Mouse (Mus musculus): ENCODE measurements around the gene Polrmt. TPM values are rescaled to one million over a fixed set of nuclear protein-coding genes. Genes with fewer than 3 reads are reported as not detected.
A peak's percentile ranks its signal among the peaks of the same experiment; 100 is the strongest.

Polrmt gene
- polyA plus RNA-seq, 1 experiment from 2014 or later, result 32.5 TPM

- ATAC-seq (ENCODE audit: low read depth), result no peak
- no peak overlapping the region for H3K4me2 ChIP-seq (ENCODE audit: low read depth, low read length)
- peaks cover 12% of the 10 kb centered on the region; the same call in 1 of the 2 replicates for H3K4me1 ChIP-seq (ENCODE audit: control insufficient read depth, insufficient read depth, low read length)
- DNase-seq (ENCODE audit: low spot score), result no peak
- 96% methylated on average over 6 of the region's 6 CpGs for WGBS
- no peak overlapping the region for H3K4me3 ChIP-seq (ENCODE audit: low read depth, low read length)
- no peak overlapping the region for H3K27ac ChIP-seq (replicated peaks; ENCODE audit: low read depth, low read length)
- H3K36me3 ChIP-seq (ENCODE audit: control insufficient read depth, insufficient read depth, low read length), result no peaks in the 10 kb centered on the region
- H3K9me3 ChIP-seq (ENCODE audit: control insufficient read depth, low read length), result no peaks in the 10 kb centered on the region
- no peaks in the 10 kb centered on the region for H3K27me3 ChIP-seq (replicated peaks; ENCODE audit: control insufficient read depth, insufficient read depth, low read length)
- no peak overlapping the region for H3K9ac ChIP-seq (ENCODE audit: low read depth, low read length)
These were observed 47.9 kb downstream of the Polrmt start for GRCm38 (mm10) chr10:79698459-79698858.

DNA sequence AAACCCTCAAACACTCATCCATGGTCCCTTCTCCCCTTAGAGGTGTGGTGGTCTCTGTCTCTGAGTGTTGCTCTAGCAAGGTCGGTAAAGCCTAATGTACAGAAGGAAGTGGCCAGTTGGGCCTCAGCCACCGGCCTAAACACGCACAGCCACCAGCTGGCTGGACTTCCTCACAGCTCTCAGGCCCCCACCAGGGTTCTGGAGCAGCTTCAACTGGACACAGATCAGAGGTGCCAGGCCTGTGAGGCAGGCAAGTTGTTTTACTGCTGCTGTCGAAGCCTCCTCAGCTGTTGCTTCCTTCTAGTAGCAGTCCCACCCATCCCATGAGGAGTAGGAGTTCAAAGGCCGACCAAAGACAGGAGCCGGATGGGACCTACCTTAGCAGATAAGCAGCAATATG, 48.5 kb downstream of the Polrmt start:
- Histone ChIP-seq H3K9me3 (ENCODE audit: control insufficient read depth, low read length) (no peaks in the 10 kb centered on the region), H3K9ac (ENCODE audit: low read depth, low read length) (no peak overlapping the region), H3K4me3 (ENCODE audit: low read depth, low read length) (no peak overlapping the region), H3K4me2 (ENCODE audit: low read depth, low read length) (no peak overlapping the region), H3K27ac (replicated peaks; ENCODE audit: low read depth, low read length) (no peak overlapping the region), H3K36me3 (ENCODE audit: control insufficient read depth, insufficient read depth, low read length) (no peaks in the 10 kb centered on the region), H3K4me1 (ENCODE audit: control insufficient read depth, insufficient read depth, low read length) (peaks cover 12% of the 10 kb centered on the region; the same call in 1 of the 2 replicates), H3K27me3 (replicated peaks; ENCODE audit: control insufficient read depth, insufficient read depth, low read length) (no peaks in the 10 kb centered on the region)
- ATAC-seq (ENCODE audit: low read depth) (no peak), DNase-seq (ENCODE audit: low spot score) (no peak)
- WGBS, result 70% methylated on average over 6 of the region's 6 CpGs

DNA sequence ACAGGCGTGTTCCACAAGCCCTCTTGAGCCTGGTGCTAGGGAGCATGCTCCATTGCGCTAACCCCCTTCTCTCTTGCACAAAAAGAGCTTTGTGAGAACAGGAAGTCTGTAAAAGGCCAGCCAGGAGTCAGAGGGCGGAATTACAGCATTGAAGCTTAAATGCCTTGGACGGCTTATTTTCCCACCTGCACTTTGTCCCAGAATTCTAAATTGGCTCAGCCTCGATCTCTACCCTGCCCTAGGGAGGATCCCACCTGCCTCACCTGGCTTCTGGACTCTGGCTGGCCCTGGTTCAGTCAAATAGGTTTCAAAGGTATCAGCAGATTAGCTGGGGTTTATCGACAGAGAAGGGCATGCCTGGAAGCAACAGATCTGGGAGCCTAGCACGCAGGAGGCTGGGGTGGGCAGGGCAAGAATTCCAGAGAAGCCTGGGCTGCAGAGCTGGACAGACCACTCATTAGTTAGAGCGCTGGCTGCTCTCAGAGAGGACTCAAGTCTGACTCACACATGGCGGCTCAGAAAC, 50.2 kb downstream of the Polrmt start:
- Histone ChIP-seq H3K9ac (ENCODE audit: low read depth, low read length) (no peak overlapping the region), H3K4me2 (ENCODE audit: low read depth, low read length) (no peak overlapping the region; the same call in 1 of the 2 replicates), H3K27ac (replicated peaks; ENCODE audit: low read depth, low read length) (peak overlapping the region; percentile 65), H3K4me1 (ENCODE audit: control insufficient read depth, insufficient read depth, low read length) (peaks cover 9% of the 10 kb centered on the region; the same call in 1 of the 2 replicates), H3K9me3 (ENCODE audit: control insufficient read depth, low read length) (no peaks in the 10 kb centered on the region), H3K4me3 (ENCODE audit: low read depth, low read length) (no peak overlapping the region), H3K36me3 (ENCODE audit: control insufficient read depth, insufficient read depth, low read length) (no peaks in the 10 kb centered on the region), H3K27me3 (replicated peaks; ENCODE audit: control insufficient read depth, insufficient read depth, low read length) (no peaks in the 10 kb centered on the region)
- DNase-seq (ENCODE audit: low spot score) (peak; percentile 72), ATAC-seq (ENCODE audit: low read depth) (peak; percentile 48; the same call in 1 of the 2 replicates)
- 27% methylated on average over 9 of the region's 9 CpGs for WGBS

DNA sequence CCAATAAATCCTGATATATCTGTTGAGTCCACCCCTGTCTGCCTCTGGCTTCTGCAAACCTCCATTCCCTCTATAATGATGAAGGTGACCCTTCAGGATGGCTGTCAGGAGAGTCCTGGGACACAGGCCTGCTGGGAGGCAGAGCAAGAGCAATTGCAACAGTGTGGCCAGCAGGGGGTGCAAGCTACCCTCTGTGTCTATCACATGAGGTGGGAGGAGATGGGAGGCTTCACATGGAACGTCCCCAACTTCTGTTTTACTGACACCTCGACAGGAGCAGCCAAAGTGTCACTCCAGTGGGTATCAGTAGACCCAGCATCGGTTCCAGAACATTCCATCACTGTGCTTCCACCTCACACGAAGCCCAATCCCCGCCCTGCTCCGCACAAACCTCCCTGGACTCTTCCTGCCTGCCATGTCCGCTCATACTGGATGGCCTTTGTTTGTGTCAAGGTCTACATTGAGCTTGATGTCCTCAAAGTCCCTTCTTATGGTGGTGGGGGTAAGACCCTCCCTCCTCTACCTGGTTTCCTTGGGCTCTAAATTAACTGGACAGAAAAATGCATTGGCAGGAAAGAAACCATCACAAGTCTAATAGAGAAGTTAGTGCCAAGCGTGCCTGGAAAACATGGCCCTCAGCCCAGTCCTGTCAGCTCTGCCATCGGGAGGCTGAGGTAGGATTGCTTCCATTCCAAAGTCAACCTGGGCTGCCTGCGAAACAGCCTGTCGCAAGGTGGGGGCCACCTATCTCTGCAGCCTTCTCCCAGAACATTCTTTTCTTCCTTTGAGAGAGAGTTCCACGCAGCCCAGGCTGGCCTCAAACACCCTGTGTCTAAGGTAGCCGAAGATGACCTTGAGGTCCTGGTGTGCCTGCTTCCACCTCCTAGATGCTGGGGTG, 50.9 kb downstream of the Polrmt start:
- 47% methylated on average over 13 of the region's 13 CpGs for WGBS
- Histone ChIP-seq H3K9ac (ENCODE audit: low read depth, low read length) (no peak overlapping the region), H3K4me2 (ENCODE audit: low read depth, low read length) (no peak overlapping the region; the same call in 1 of the 2 replicates), H3K9me3 (ENCODE audit: control insufficient read depth, low read length) (no peaks in the 10 kb centered on the region), H3K4me3 (ENCODE audit: low read depth, low read length) (no peak overlapping the region), H3K27me3 (replicated peaks; ENCODE audit: control insufficient read depth, insufficient read depth, low read length) (no peaks in the 10 kb centered on the region), H3K36me3 (ENCODE audit: control insufficient read depth, insufficient read depth, low read length) (no peaks in the 10 kb centered on the region), H3K4me1 (ENCODE audit: control insufficient read depth, insufficient read depth, low read length) (peaks cover 9% of the 10 kb centered on the region; the same call in 1 of the 2 replicates), H3K27ac (replicated peaks; ENCODE audit: low read depth, low read length) (peak overlapping the region; percentile 65)
- ATAC-seq (ENCODE audit: low read depth) (0 out of 2 replicates have a peak, but pooled peaks have one; percentile 9), DNase-seq (ENCODE audit: low spot score) (peak; percentile 81)

DNA sequence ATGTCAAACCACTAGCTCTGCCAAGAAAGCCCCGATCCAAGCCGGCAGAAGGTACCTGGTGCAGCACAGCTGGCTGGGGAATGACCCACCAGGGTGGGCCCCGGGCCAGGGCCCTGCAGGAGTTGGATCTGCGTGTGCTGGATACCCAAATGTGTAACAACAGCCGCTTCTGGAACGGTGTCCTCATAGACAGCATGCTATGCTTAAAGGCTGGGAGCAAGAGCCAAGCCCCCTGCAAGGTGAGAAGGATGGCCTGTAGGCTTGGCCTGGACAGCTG, 52.1 kb downstream of the Polrmt start:
- ATAC-seq (ENCODE audit: low read depth), result no peak
- H3K4me3 ChIP-seq (ENCODE audit: low read depth, low read length), result no peak overlapping the region
- peaks cover 9% of the 10 kb centered on the region; the same call in 1 of the 2 replicates for H3K4me1 ChIP-seq (ENCODE audit: control insufficient read depth, insufficient read depth, low read length)
- H3K36me3 ChIP-seq (ENCODE audit: control insufficient read depth, insufficient read depth, low read length), result peaks cover under 1% of the 10 kb centered on the region; the same call in 1 of the 2 replicates
- H3K9ac ChIP-seq (ENCODE audit: low read depth, low read length), result no peak overlapping the region
- H3K4me2 ChIP-seq (ENCODE audit: low read depth, low read length), result no peak overlapping the region
- no peak for DNase-seq (ENCODE audit: low spot score)
- no peak overlapping the region for H3K27ac ChIP-seq (replicated peaks; ENCODE audit: low read depth, low read length)
- H3K27me3 ChIP-seq (replicated peaks; ENCODE audit: control insufficient read depth, insufficient read depth, low read length), result no peaks in the 10 kb centered on the region
- H3K9me3 ChIP-seq (ENCODE audit: control insufficient read depth, low read length), result no peaks in the 10 kb centered on the region
- WGBS, result 78% methylated on average over 6 of the region's 6 CpGs

DNA sequence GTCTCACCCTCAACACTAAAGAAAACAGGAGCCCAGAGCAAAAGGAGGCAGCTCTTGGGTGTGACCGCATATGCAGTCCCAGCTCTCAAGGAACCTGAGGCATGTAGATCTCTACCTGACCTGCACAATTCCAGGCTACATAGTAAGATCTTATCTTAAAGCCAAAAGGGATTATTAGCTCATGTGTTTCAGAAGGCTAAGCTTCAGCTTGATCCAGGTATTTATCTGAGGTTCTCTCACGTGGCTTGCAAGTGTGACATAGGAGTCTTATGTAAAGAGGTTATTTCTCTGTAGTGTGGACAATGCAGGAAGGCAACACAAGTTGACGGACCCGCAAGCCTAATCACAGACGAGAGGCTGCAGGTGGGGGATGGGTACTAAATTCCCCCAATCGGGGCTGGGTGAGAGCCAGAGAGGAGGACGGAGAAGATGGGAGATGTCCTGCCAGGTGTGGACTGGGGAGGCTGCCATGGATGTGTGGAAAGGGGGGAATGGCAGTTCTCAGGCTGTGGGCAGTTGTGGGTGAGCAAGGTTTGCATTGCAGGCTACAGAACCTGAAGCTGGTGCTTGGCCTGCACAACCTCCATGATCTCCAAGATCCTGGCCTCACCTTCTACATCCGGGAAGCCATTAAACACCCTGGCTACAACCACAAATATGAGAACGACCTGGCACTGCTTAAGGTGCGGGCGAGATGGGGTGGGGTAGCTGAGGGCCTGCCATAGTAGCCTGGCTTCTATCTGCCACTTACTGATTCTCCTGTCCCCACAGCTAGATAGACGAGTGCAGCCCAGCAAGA, 52.6 kb downstream of the Polrmt start:
- H3K27ac ChIP-seq (replicated peaks; ENCODE audit: low read depth, low read length), result no peak overlapping the region
- peaks cover 9% of the 10 kb centered on the region; the same call in 1 of the 2 replicates for H3K4me1 ChIP-seq (ENCODE audit: control insufficient read depth, insufficient read depth, low read length)
- no peak for ATAC-seq (ENCODE audit: low read depth)

DNA sequence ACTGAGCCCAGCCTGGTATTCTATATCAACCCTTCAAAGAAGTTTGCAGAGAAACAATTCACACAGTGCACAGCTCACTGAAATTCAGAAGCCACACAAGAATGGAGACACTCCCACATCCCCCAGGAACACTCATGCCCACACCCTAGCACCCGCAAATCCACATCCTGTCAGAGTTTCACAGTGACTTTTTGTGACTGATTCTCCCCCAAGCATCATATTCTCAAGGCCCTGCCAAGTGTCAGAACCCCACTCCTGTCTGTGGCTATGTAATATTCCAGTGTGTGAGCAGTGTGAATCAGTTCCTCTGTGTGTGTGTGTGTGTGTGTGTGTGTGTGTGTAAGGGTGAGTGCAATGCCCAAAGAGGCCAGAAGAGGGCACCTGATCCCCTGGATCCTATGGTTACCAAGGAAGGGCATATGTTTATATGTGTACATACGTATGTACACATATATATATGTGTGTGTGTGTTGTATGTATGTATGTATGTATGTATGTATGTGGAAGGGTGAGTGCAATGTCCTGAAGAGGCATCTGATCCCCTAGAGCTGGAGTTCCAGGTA, 54.3 kb downstream of the Polrmt start:
- no peak overlapping the region for H3K9ac ChIP-seq (ENCODE audit: low read depth, low read length)
- DNase-seq (ENCODE audit: low spot score) (no peak), ATAC-seq (ENCODE audit: low read depth) (no peak)
- H3K4me1 ChIP-seq (ENCODE audit: control insufficient read depth, insufficient read depth, low read length), result peaks cover 9% of the 10 kb centered on the region; the same call in 1 of the 2 replicates
- H3K9me3 ChIP-seq (ENCODE audit: control insufficient read depth, low read length), result no peaks in the 10 kb centered on the region
- 98% methylated on average over 2 of the region's 2 CpGs for WGBS
- H3K36me3 ChIP-seq (ENCODE audit: control insufficient read depth, insufficient read depth, low read length), result peaks cover 23% of the 10 kb centered on the region
- no peak overlapping the region for H3K4me3 ChIP-seq (ENCODE audit: low read depth, low read length)
- H3K27me3 ChIP-seq (replicated peaks; ENCODE audit: control insufficient read depth, insufficient read depth, low read length), result no peaks in the 10 kb centered on the region
- no peak overlapping the region for H3K4me2 ChIP-seq (ENCODE audit: low read depth, low read length)
- H3K27ac ChIP-seq (replicated peaks; ENCODE audit: low read depth, low read length), result no peak overlapping the region

More for the DNA sequence above, 52.6 kb downstream of the Polrmt start:
- no peaks in the 10 kb centered on the region for H3K27me3 ChIP-seq (replicated peaks; ENCODE audit: control insufficient read depth, insufficient read depth, low read length)
- 70% methylated on average over 12 of the region's 12 CpGs for WGBS
- DNase-seq (ENCODE audit: low spot score), result no peak
- H3K4me3 ChIP-seq (ENCODE audit: low read depth, low read length), result no peak overlapping the region
- 0 out of 2 replicates have a peak overlapping the region, but pooled peaks have one; percentile 19 for H3K9ac ChIP-seq (ENCODE audit: low read depth, low read length)
- peaks cover 6% of the 10 kb centered on the region for H3K36me3 ChIP-seq (ENCODE audit: control insufficient read depth, insufficient read depth, low read length)
- H3K9me3 ChIP-seq (ENCODE audit: control insufficient read depth, low read length), result no peaks in the 10 kb centered on the region
- H3K4me2 ChIP-seq (ENCODE audit: low read depth, low read length), result no peak overlapping the region

GRCm38 (mm10) chr10:79689178-79689577, 57.2 kb downstream of the Polrmt start:
- ATAC-seq (ENCODE audit: low read depth) (no peak), DNase-seq (ENCODE audit: low spot score) (no peak)
- Histone ChIP-seq H3K4me2 (ENCODE audit: low read depth, low read length) (no peak overlapping the region), H3K4me3 (ENCODE audit: low read depth, low read length) (no peak overlapping the region), H3K9ac (ENCODE audit: low read depth, low read length) (no peak overlapping the region), H3K4me1 (ENCODE audit: control insufficient read depth, insufficient read depth, low read length) (no peaks in the 10 kb centered on the region), H3K27me3 (replicated peaks; ENCODE audit: control insufficient read depth, insufficient read depth, low read length) (no peaks in the 10 kb centered on the region), H3K27ac (replicated peaks; ENCODE audit: low read depth, low read length) (no peak overlapping the region), H3K36me3 (ENCODE audit: control insufficient read depth, insufficient read depth, low read length) (peaks cover 52% of the 10 kb centered on the region), H3K9me3 (ENCODE audit: control insufficient read depth, low read length) (no peaks in the 10 kb centered on the region)
- 94% methylated on average over 3 of the region's 3 CpGs for WGBS

Measured in embryonic facial prominence, embryonic 14.5 days (tissue).